Mouse (Mus musculus): Measurements from ENCODE around the gene Nfib. TPM values are rescaled to one million over a fixed set of nuclear protein-coding genes. Genes with fewer than 3 reads are reported as not detected.

The Nfib gene
- polyA plus RNA-seq, 1 experiment from 2014 or later = 149 TPM

DNA sequence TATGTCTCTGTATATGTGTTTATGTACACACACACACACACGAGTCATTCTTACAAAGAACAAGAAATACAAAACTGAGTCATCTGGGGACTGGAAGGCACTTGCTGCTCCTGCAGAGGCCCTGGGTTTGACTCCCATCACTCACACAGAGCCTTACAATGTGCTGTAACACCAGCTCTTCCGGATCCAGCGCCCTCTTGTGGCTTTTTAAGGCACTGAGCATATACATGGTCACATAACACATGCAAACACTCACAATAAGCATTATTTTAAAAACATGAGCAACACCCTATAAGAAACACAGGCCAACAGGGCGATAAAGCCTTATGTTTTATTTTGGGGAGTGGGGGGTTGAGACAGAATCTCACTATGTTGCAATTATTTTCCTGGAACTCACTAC lies 226.2 kb downstream of the Nfib start:
- no peaks in the 10 kb centered on the region for H3K9me3 ChIP-seq (ENCODE audit: low read depth, low read length)

DNA sequence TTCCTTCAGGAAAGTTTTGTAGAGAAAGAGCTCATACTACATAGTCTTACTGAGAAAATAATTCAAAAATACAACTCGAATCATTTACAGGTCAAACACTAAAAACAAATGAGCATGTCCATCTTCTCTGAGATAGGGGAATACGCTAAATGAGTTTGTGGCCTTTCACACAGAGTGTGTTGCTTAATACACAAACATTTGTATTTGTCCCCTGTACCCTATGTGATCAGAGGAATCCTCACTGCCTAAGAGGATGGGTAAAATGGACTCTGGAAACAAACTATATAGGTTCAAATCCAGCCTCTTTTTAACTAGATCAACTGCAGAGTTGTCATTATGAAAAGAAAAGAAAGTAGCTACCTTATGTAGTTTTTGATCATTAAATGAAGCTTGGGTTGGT lies 227.8 kb downstream of the Nfib start:
- no peaks in the 10 kb centered on the region for H3K27me3 ChIP-seq (ENCODE audit: insufficient read depth, low read length)
- H3K27ac ChIP-seq (ENCODE audit: low read depth) = no peak overlapping the region
- DNase-seq (no peak), ATAC-seq (ENCODE audit: insufficient read depth) (no peak)
- 85% methylated on average over 2 of the region's 2 CpGs for WGBS
- no peak overlapping the region for H3K9ac ChIP-seq
- H3K4me3 ChIP-seq (ENCODE audit: low read depth, low read length) = no peak overlapping the region
- no peaks in the 10 kb centered on the region for H3K9me3 ChIP-seq (ENCODE audit: low read depth, low read length)
- peaks cover 23% of the 10 kb centered on the region; the same call in 1 of the 2 replicates for H3K36me3 ChIP-seq (ENCODE audit: insufficient read depth)
- no peak for TF ChIP-seq CTCF (IDR thresholded peaks at IDR 0.05; ENCODE audit: low read depth)
- peaks cover 3% of the 10 kb centered on the region; the same call in 1 of the 2 replicates for H3K4me1 ChIP-seq (ENCODE audit: insufficient read depth)
- no peak overlapping the region for H3K4me2 ChIP-seq

More for the DNA sequence above, 226.2 kb downstream of the Nfib start:
- ATAC-seq (ENCODE audit: insufficient read depth) (no peak), DNase-seq (no peak)
- Histone ChIP-seq H3K27ac (ENCODE audit: low read depth) (no peak overlapping the region), H3K27me3 (ENCODE audit: insufficient read depth, low read length) (no peaks in the 10 kb centered on the region), H3K4me2 (no peak overlapping the region), H3K4me1 (ENCODE audit: insufficient read depth) (peaks cover 6% of the 10 kb centered on the region; the same call in 1 of the 2 replicates), H3K36me3 (ENCODE audit: insufficient read depth) (peaks cover 26% of the 10 kb centered on the region; the same call in 1 of the 2 replicates), H3K9ac (no peak overlapping the region), H3K4me3 (ENCODE audit: low read depth, low read length) (no peak overlapping the region)
- 73% methylated on average over 4 of the region's 4 CpGs for WGBS
- peak; percentile 48 for TF ChIP-seq CTCF (IDR thresholded peaks at IDR 0.05; ENCODE audit: low read depth)

DNA sequence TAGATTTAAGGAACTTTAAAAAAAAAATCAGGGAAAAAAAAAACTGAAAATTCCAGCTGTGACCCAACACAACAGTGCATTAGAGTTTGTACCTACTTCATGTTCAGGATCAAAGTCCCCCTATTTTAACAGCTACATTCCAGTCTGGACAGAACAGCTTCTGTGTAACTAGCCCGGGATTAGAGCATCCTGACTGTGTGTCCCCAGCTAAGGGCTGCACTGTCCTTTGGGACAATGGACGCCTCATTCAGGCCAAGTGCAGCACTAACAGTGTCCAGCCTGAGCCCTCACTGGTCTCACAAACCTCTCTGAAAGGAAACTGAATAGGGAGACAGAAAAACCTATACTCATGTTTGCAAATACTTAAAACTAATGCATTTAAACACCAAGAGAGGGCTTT lies 229.1 kb downstream of the Nfib start:
- no peaks in the 10 kb centered on the region for H3K27me3 ChIP-seq (ENCODE audit: insufficient read depth, low read length)
- no peak for TF ChIP-seq CTCF (IDR thresholded peaks at IDR 0.05; ENCODE audit: low read depth)
- no peak overlapping the region for H3K4me2 ChIP-seq
- no peak overlapping the region for H3K4me3 ChIP-seq (ENCODE audit: low read depth, low read length)
- DNase-seq (no peak), ATAC-seq (ENCODE audit: insufficient read depth) (no peak)
- H3K4me1 ChIP-seq (ENCODE audit: insufficient read depth) = peaks cover 8% of the 10 kb centered on the region; the same call in 1 of the 2 replicates
- 45% methylated on average over 2 of the region's 2 CpGs for WGBS
- H3K9me3 ChIP-seq (ENCODE audit: low read depth, low read length) = no peaks in the 10 kb centered on the region
- H3K27ac ChIP-seq (ENCODE audit: low read depth) = peak overlapping the region; percentile 33; the same call in 1 of the 2 replicates
- peaks cover 12% of the 10 kb centered on the region; the same call in 1 of the 2 replicates for H3K36me3 ChIP-seq (ENCODE audit: insufficient read depth)
- H3K9ac ChIP-seq = no peak overlapping the region

DNA sequence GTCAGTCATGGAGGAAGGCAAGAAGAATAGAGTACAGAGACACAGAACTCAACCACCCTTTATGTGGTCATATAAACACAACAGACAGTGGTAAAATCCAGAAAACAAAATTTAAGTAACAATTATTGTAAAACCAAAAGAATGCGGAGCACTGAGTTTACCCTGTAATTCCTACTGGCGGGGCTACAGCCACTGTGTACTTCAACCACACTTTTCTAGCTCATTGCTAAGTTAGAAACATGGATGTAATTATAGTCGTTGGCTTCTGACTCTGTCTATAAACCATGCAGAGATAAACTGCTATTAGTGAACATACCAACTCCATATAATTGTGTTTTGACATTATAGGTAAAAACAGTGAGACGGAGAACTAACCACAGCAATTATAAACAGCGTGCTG lies 231.2 kb downstream of the Nfib start:
- DNase-seq (no peak), ATAC-seq (ENCODE audit: insufficient read depth) (no peak)
- Histone ChIP-seq H3K36me3 (ENCODE audit: insufficient read depth) (0 out of 2 replicates have a peak, but pooled peaks cover 5% of the 10 kb centered on the region), H3K27ac (ENCODE audit: low read depth) (no peak overlapping the region), H3K4me3 (ENCODE audit: low read depth, low read length) (no peak overlapping the region), H3K9me3 (ENCODE audit: low read depth, low read length) (no peaks in the 10 kb centered on the region), H3K4me1 (ENCODE audit: insufficient read depth) (peaks cover 21% of the 10 kb centered on the region; the same call in 1 of the 2 replicates), H3K4me2 (no peak overlapping the region), H3K9ac (no peak overlapping the region), H3K27me3 (ENCODE audit: insufficient read depth, low read length) (no peaks in the 10 kb centered on the region)
- 69% methylated on average over 5 of the region's 5 CpGs for WGBS
- TF ChIP-seq CTCF (IDR thresholded peaks at IDR 0.05; ENCODE audit: low read depth) = no peak

DNA sequence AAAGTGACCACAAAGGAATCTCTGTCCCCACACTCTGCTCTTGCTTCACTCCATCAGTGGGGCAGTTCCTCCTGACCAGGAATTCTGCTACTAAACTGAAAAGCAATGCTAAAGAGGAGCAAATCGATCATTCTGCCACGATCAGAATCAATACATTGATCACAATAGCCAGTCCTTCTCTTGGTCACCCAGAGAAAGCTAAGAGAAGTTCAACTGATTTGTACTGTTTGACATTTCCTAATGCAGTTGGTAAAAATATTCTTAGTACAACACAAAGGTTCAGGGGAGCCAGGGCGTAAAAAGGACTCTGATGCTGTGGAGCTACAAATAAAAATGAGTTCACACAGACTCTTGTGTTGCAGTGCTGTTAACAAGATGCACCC lies 234.6 kb downstream of the Nfib start:
- Histone ChIP-seq H3K27ac (ENCODE audit: low read depth) (peak overlapping the region; percentile 48; the same call in 1 of the 2 replicates), H3K9ac (no peak overlapping the region), H3K36me3 (ENCODE audit: insufficient read depth) (0 out of 2 replicates have a peak, but pooled peaks cover 5% of the 10 kb centered on the region), H3K9me3 (ENCODE audit: low read depth, low read length) (no peaks in the 10 kb centered on the region), H3K4me1 (ENCODE audit: insufficient read depth) (peaks cover 46% of the 10 kb centered on the region), H3K4me2 (no peak overlapping the region), H3K4me3 (ENCODE audit: low read depth, low read length) (no peak overlapping the region), H3K27me3 (ENCODE audit: insufficient read depth, low read length) (no peaks in the 10 kb centered on the region)
- 77% methylated on average over 3 of the region's 3 CpGs for WGBS
- DNase-seq (no peak), ATAC-seq (ENCODE audit: insufficient read depth) (no peak)
- TF ChIP-seq CTCF (IDR thresholded peaks at IDR 0.05; ENCODE audit: low read depth) = no peak

DNA sequence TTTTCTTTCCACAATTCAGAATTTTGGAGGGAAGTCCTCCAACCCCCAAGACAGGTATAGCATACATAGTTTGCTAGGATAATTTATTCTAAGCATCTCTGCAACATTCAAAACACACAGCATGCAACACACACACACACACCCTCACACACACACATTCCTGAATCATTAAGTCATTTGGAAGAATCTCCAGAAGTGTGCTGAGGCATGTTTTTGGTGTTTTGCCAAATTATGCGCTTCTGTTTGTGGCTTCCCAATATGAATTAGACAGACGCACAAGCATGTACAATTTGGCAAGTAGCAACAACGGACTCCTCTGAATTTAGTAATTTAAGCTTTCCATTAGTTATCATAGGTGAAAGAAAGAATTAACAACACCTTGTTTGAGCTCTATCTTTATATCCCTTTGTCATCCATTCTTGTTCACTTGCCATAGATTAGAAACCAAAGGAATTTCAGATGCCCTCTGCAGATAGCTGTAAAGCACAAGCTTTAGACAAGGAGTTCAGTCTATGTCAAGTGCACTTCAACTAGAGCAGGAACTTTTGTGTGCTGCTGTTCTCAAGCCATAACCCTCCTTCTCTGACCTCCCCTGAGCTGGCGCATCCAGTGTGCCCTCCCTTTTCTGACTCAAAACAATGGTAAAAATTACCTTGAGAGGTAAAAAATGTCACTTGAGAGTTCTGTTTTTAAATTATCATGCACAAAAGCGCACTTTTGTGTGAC lies 235.2 kb downstream of the Nfib start:
- H3K4me1 ChIP-seq (ENCODE audit: insufficient read depth) = peaks cover 50% of the 10 kb centered on the region
- 0 out of 2 replicates have a peak, but pooled peaks cover 5% of the 10 kb centered on the region for H3K36me3 ChIP-seq (ENCODE audit: insufficient read depth)
- DNase-seq (peak; percentile 82), ATAC-seq (ENCODE audit: insufficient read depth) (no peak)
- no peak overlapping the region for H3K4me2 ChIP-seq
- H3K4me3 ChIP-seq (ENCODE audit: low read depth, low read length) = no peak overlapping the region
- H3K9me3 ChIP-seq (ENCODE audit: low read depth, low read length) = no peaks in the 10 kb centered on the region
- no peak for TF ChIP-seq CTCF (IDR thresholded peaks at IDR 0.05; ENCODE audit: low read depth)
- WGBS = 44% methylated on average over 5 of the region's 5 CpGs
- no peak overlapping the region for H3K9ac ChIP-seq
- no peaks in the 10 kb centered on the region for H3K27me3 ChIP-seq (ENCODE audit: insufficient read depth, low read length)
- peak overlapping the region; percentile 48; the same call in 1 of the 2 replicates for H3K27ac ChIP-seq (ENCODE audit: low read depth)

DNA sequence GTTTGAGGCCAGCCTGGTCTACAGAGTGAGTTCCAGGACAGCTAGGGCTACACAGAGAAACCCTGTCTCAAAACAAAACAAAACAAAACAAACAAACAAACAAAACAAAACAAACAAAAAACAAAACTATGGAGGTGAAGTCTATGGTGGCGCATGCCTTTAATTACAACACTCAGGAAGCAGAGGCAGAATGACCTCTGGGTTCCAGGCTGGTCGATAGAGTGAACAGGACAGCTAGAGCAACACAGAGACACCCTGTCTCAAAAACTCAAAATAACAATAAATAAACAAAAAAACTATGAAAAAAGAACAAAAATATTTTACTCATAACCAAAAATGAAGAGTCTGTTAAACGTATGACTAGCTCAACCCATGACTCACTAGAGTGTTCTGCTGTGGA lies 236.6 kb downstream of the Nfib start:
- no peak for TF ChIP-seq CTCF (IDR thresholded peaks at IDR 0.05; ENCODE audit: low read depth)
- H3K36me3 ChIP-seq (ENCODE audit: insufficient read depth) = 0 out of 2 replicates have a peak, but pooled peaks cover 5% of the 10 kb centered on the region
- DNase-seq = no peak
- 63% methylated on average over 3 of the region's 3 CpGs for WGBS
- no peak overlapping the region for H3K4me2 ChIP-seq
- no peak overlapping the region for H3K27ac ChIP-seq (ENCODE audit: low read depth)
- no peak overlapping the region for H3K4me3 ChIP-seq (ENCODE audit: low read depth, low read length)
- no peak overlapping the region for H3K9ac ChIP-seq
- H3K9me3 ChIP-seq (ENCODE audit: low read depth, low read length) = no peaks in the 10 kb centered on the region
- H3K4me1 ChIP-seq (ENCODE audit: insufficient read depth) = peaks cover 57% of the 10 kb centered on the region
- no peak for ATAC-seq (ENCODE audit: insufficient read depth)
- no peaks in the 10 kb centered on the region for H3K27me3 ChIP-seq (ENCODE audit: insufficient read depth, low read length)
